In the genomic region with DNA sequence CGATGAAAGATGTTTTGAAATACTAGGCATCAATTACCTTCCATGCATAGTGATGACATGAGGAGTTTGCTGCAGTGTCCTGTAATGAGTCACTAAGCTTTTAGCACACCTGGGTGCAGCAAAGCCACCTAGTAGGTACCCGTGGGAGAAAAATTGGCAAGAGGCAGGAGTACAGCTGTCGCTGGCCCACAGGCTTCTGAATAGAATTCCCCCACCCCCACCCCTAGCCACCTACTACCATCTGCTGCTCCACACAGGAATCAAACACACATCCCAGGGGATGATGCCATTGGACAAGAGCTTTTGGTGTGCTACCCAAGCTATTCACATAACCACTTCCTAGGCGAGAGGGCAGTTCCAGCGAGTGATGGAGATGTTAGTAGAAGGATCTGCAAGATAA, we compare ENCODE assay signal across 29 mouse cellular contexts. TPM values are rescaled to one million over a fixed set of nuclear protein-coding genes. Genes with fewer than 3 reads are reported as not detected.
DNase-seq lines count a peak whose midpoint lies in the region; ATAC-seq and TF ChIP-seq lines count a peak whose summit lies in the region.
"Had no signal": no experiment of that assay in that cellular context is flagged by ENCODE, and none has a peak within 500 bp of the region (broad histone marks: within the 10 kb centered on the region; RNA-seq: fewer than 3 reads in every experiment).

No protein-coding gene starts in this region.

- intact Hi-C loops in left cerebral cortex, postnatal 4 days (cut with DNase I) = no loop called here
- intact Hi-C loops in left cerebral cortex, postnatal 14 days (cut with DNase I) = no loop called here

- H3K4me1 ChIP-seq in embryonic facial prominence, embryonic 14.5 days (ENCODE audit: control insufficient read depth, insufficient read depth, low read length) = no peaks in the 10 kb centered on the region
- no peaks in the 10 kb centered on the region for H3K4me1 ChIP-seq in embryonic facial prominence, embryonic 10.5 days
- H3K4me1 ChIP-seq: embryonic facial prominence, embryonic 13.5 days; heart, embryonic 15.5 days; limb, embryonic 12.5 days; midbrain, embryonic 15.5 days; stomach, embryonic 15.5 days had no signal

- H3K9ac ChIP-seq in embryonic facial prominence, embryonic 14.5 days (ENCODE audit: low read depth, low read length) = no peak overlapping the region
- H3K9ac ChIP-seq: embryonic facial prominence, embryonic 13.5 days; heart, embryonic 15.5 days; limb, embryonic 12.5 days; liver, postnatal 0 days; midbrain, embryonic 15.5 days; stomach, embryonic 15.5 days had no signal

- H3K4me2 ChIP-seq in embryonic facial prominence, embryonic 14.5 days (ENCODE audit: low read depth, low read length) = no peak overlapping the region
- H3K4me2 ChIP-seq: embryonic facial prominence, embryonic 13.5 days; heart, embryonic 15.5 days; limb, embryonic 12.5 days; liver, embryonic 11.5 days; midbrain, embryonic 15.5 days; stomach, embryonic 15.5 days had no signal

- no peak for DNase-seq in embryonic facial prominence, embryonic 14.5 days (ENCODE audit: low spot score)
- DNase-seq in embryonic facial prominence, embryonic 10.5 days (ENCODE audit: low spot score) = no peak
- DNase-seq in layer of hippocampus, adult 11-12 months (ENCODE audit: low spot score) = peak; percentile 29
- DNase-seq in layer of hippocampus, postnatal 14 days (ENCODE audit: low spot score in 2 of 2) = no peak
- peak; percentile 32 for DNase-seq in left cerebral cortex, postnatal 4 days
- DNase-seq in left cerebral cortex, postnatal 14 days (ENCODE audit: low spot score in 2 of 2) = no peak
- DNase-seq in brain, embryonic 14.5 days (ENCODE audit: low read depth) = peak; percentile 52
- DNase-seq in thymus, postnatal 10 days (ENCODE audit: low spot score in 2 of 2) = no peak
- DNase-seq: adrenal gland, postnatal 14 days; cerebellum, adult 11 months; gastrocnemius, adult 2 months; heart, postnatal 36 days; kidney, adult 9 months; kidney, postnatal 14 days; liver, postnatal 0 days; thymus, adult 18-20 months; thymus, postnatal 4 days had no signal

- no peaks in the 10 kb centered on the region for H3K9me3 ChIP-seq in embryonic facial prominence, embryonic 14.5 days (ENCODE audit: control insufficient read depth, low read length)
- no peaks in the 10 kb centered on the region for H3K9me3 ChIP-seq in embryonic facial prominence, embryonic 10.5 days
- H3K9me3 ChIP-seq: embryonic facial prominence, embryonic 13.5 days; heart, embryonic 15.5 days; limb, embryonic 12.5 days; midbrain, embryonic 15.5 days; stomach, embryonic 15.5 days had no signal

- peak; percentile 65; the same call in 1 of the 2 replicates for ATAC-seq in embryonic facial prominence, embryonic 14.5 days (ENCODE audit: low read depth)
- ATAC-seq: CD4-positive, CD25-positive, alpha-beta regulatory T cell, adult 4 months; hindbrain, embryonic 16.5 days; intestine, embryonic 16.5 days; liver, postnatal 0 days; lung, postnatal 0 days; midbrain, embryonic 15.5 days had no signal

- 86% methylated on average over 5 of the region's 5 CpGs for WGBS in embryonic facial prominence, embryonic 14.5 days
- WGBS in embryonic facial prominence, embryonic 10.5 days = 82% methylated on average over 5 of the region's 5 CpGs

- H3K4me3 ChIP-seq in embryonic facial prominence, embryonic 14.5 days (ENCODE audit: low read depth, low read length) = no peak overlapping the region
- no peak overlapping the region for H3K4me3 ChIP-seq in embryonic facial prominence, embryonic 10.5 days
- H3K4me3 ChIP-seq: embryonic facial prominence, embryonic 13.5 days; gastrocnemius, adult 2 months; heart, embryonic 15.5 days; left cerebral cortex, adult 2 months; limb, embryonic 12.5 days; midbrain, embryonic 15.5 days; stomach, embryonic 15.5 days had no signal

- H3K27me3 ChIP-seq in embryonic facial prominence, embryonic 14.5 days (replicated peaks; ENCODE audit: control insufficient read depth, insufficient read depth, low read length) = no peaks in the 10 kb centered on the region
- H3K27me3 ChIP-seq in embryonic facial prominence, embryonic 10.5 days (replicated peaks; ENCODE audit: low read depth, poor library complexity, severe bottlenecking) = no peaks in the 10 kb centered on the region
- H3K27me3 ChIP-seq: embryonic facial prominence, embryonic 13.5 days; heart, embryonic 15.5 days; limb, embryonic 12.5 days; midbrain, embryonic 15.5 days; stomach, embryonic 15.5 days had no signal

- TF ChIP-seq CTCF in brain, embryonic 14.5 days (IDR thresholded peaks at IDR 0.05; ENCODE audit: borderline replicate concordance, extremely low read depth, insufficient read depth, insufficient read length) = no peak

- TF ChIP-seq POLR2A in brain, embryonic 14.5 days (IDR thresholded peaks at IDR 0.05; ENCODE audit: borderline replicate concordance, extremely low read depth, insufficient read depth, insufficient read length, poor library complexity, severe bottlenecking) = no peak

- no peaks in the 10 kb centered on the region for H3K36me3 ChIP-seq in embryonic facial prominence, embryonic 14.5 days (ENCODE audit: control insufficient read depth, insufficient read depth, low read length)
- H3K36me3 ChIP-seq in embryonic facial prominence, embryonic 10.5 days (replicated peaks) = no peaks in the 10 kb centered on the region
- H3K36me3 ChIP-seq: embryonic facial prominence, embryonic 13.5 days; heart, embryonic 15.5 days; limb, embryonic 12.5 days; midbrain, embryonic 15.5 days; stomach, embryonic 15.5 days had no signal

- no peak overlapping the region for H3K27ac ChIP-seq in embryonic facial prominence, embryonic 14.5 days (replicated peaks; ENCODE audit: low read depth, low read length)
- no peak overlapping the region for H3K27ac ChIP-seq in embryonic facial prominence, embryonic 10.5 days (replicated peaks)
- H3K27ac ChIP-seq: embryonic facial prominence, embryonic 13.5 days; gastrocnemius, adult 2 months; heart, embryonic 15.5 days; left cerebral cortex, adult 2 months; limb, embryonic 12.5 days; macrophage; midbrain, embryonic 15.5 days; stomach, embryonic 15.5 days had no signal

RNA-seq across cellular contexts. Expression of gene Lrrtm1, which starts 36.3 kb away (rescaled TPM):
- 8.9 and 13.0 TPM in 2 replicates for polyA plus RNA-seq in embryonic facial prominence, embryonic 14.5 days (2014; fragmentation: Nextera tagmentation; extraction: Ambion mirVana)
- 3.6 and 4.9 TPM in 2 replicates for polyA plus RNA-seq in embryonic facial prominence, embryonic 10.5 days (2016; fragmentation: Nextera tagmentation; extraction: Ambion mirVana)
- 100 to 1,000 TPM; 114 to 119 TPM for total RNA-seq in layer of hippocampus, postnatal 14 days (2021)
- 10 to 100 TPM; 66.6 to 67.0 TPM for total RNA-seq in left cerebral cortex, postnatal 4 days (2021)
- total RNA-seq in left cerebral cortex, postnatal 14 days (2021) = 10 to 100 TPM; 90.0 to 91.8 TPM
- 38.5 and 42.4 TPM in 2 replicates for polyA plus RNA-seq in brain, embryonic 14.5 days (2012; rRNA removed)
- total RNA-seq: gastrocnemius, adult 2 months; heart, postnatal 36 days had no signal
- polyA plus RNA-seq: CD4-positive, CD25-positive, alpha-beta regulatory T cell, adult 4 months; liver, postnatal 0 days; macrophage had no signal

Comparison
In these comparisons a context has a peak if more than half of its experiments do, and no peak if none do; other contexts are left out.
1. DNase-seq: peak in layer of hippocampus, adult 11-12 months (single experiment), left cerebral cortex, postnatal 4 days (single experiment) and brain, embryonic 14.5 days (single experiment); none in embryonic facial prominence, embryonic 14.5 days (single experiment), embryonic facial prominence, embryonic 10.5 days (single experiment), layer of hippocampus, postnatal 14 days (0 of 2), left cerebral cortex, postnatal 14 days (0 of 2) and thymus, postnatal 10 days (0 of 2).